Mouse (Mus musculus): ENCODE results near the gene Irgc1. TPM values are rescaled to one million over a fixed set of nuclear protein-coding genes. Genes with fewer than 3 reads are reported as not detected.

Irgc1 gene
- polyA plus RNA-seq, 1 experiment from 2014 or later, result not detected

- H3K4me1 ChIP-seq, result peaks cover 19% of the 10 kb centered on the region
- WGBS, result under 1% methylated on average over 5 of the region's 5 CpGs
- H3K27ac ChIP-seq, result peak overlapping the region; percentile 80
- H3K27me3 ChIP-seq (replicated peaks), result no peaks in the 10 kb centered on the region
- H3K4me3 ChIP-seq, result no peak overlapping the region
- H3K9ac ChIP-seq, result peak overlapping the region; percentile 35; the same call in 1 of the 2 replicates
- peak overlapping the region; percentile 57 for H3K4me2 ChIP-seq (replicated peaks)
- ATAC-seq (ENCODE audit: low FRiP score, low read depth), result peak; percentile 92
- H3K36me3 ChIP-seq, result no peaks in the 10 kb centered on the region
- no peaks in the 10 kb centered on the region for H3K9me3 ChIP-seq
Observed at GRCm38 (mm10) chr7:24391077-24391476, 61.0 kb downstream of the Irgc1 start.

DNA sequence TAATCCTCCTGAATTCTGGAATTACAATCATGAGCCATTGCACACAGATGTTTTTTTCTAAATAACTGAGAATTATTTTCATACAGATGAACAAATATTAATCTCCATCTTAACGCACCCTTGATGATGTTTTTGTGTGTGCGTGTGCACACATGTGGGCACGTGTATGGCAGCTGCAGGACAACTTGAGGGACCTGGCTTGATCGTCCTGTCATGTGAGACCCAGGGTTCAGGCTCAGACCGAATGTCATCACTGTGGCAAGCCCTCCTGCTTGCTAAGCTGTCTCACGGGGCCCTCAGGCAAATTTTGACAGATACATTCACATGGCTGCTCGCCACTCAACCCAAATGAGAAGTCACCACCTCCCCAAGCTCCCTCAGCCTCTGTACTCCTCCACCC, 61.6 kb downstream of the Irgc1 start:
- peak; percentile 43 for ATAC-seq (ENCODE audit: low FRiP score, low read depth)
- Histone ChIP-seq H3K4me2 (replicated peaks) (peak overlapping the region; percentile 57), H3K9ac (no peak overlapping the region), H3K36me3 (no peaks in the 10 kb centered on the region), H3K4me3 (no peak overlapping the region), H3K27me3 (replicated peaks) (no peaks in the 10 kb centered on the region), H3K9me3 (no peaks in the 10 kb centered on the region), H3K4me1 (peaks cover 19% of the 10 kb centered on the region), H3K27ac (peak overlapping the region; percentile 80; the same call in 1 of the 2 replicates)
- WGBS, result 33% methylated on average over 7 of the region's 7 CpGs

DNA sequence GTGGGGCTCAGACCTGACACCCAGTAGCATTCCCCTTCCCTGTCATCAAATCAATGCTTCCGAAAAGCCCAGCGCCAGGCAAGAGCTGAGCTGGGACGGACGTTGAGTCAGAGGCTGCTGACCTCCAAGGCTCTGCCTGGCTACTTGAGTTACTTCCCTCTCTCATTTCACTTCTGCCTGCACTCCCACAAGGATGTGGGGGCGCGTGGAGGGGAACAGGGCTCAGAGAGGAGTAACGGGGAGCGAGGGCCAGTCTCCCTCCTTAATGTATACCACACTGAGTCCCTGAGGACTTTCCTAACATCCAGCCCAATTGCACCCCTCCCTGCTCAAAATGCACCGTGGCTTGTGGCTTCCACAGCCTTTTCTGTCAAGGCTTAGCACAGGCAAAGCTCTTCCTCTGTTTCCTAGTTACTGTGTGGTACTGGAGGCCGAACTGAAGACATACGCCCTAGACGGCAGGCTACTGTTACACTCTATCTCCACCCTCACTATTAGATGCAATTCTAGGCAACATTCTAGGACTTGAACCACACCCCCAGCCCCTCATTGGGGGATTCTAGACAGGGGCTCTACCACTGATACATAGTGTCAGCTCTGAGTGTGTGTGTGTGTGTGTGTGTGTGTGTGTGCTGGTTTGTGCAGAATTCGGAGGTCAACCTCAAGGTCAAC, 62.4 kb downstream of the Irgc1 start:
- no peak overlapping the region for H3K27ac ChIP-seq
- 68% methylated on average over 13 of the region's 13 CpGs for WGBS
- H3K36me3 ChIP-seq, result no peaks in the 10 kb centered on the region
- no peak overlapping the region for H3K4me2 ChIP-seq (replicated peaks)
- no peak for ATAC-seq (ENCODE audit: low FRiP score, low read depth)
- no peak overlapping the region for H3K4me3 ChIP-seq
- H3K9ac ChIP-seq, result no peak overlapping the region
- H3K4me1 ChIP-seq, result peaks cover 19% of the 10 kb centered on the region
- H3K27me3 ChIP-seq (replicated peaks), result 0 out of 2 replicates have a peak, but pooled peaks cover under 1% of the 10 kb centered on the region
- H3K9me3 ChIP-seq, result no peaks in the 10 kb centered on the region

DNA sequence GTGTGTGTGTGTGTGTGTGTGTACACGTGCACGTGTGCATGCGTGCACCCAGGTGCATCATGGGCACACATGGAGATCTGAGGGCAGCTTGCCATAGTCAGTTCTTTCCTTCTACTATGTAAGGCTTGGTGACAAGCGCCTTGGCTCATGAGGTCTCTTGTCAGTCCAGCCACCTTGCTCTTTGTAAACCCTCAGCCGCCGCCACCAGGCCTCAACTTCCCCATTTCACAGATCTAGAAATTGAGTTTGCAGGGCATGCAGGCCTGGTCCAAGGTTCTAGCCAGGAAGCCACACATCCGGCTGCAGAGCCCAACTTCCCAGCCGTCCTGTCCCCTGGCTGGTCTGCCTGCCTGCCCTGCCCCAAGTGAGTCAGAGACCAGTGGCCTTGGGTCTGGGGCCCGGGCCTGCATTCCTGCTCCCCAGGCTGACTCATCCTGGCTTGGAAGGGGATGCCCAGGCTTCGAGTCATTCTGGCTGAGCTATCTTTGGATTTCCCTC, 65.0 kb downstream of the Irgc1 start:
- Histone ChIP-seq H3K9ac (no peak overlapping the region), H3K4me2 (replicated peaks) (no peak overlapping the region), H3K27ac (no peak overlapping the region), H3K27me3 (replicated peaks) (0 out of 2 replicates have a peak, but pooled peaks cover 3% of the 10 kb centered on the region), H3K4me3 (no peak overlapping the region), H3K9me3 (no peaks in the 10 kb centered on the region), H3K4me1 (peaks cover 19% of the 10 kb centered on the region), H3K36me3 (no peaks in the 10 kb centered on the region)
- no peak for ATAC-seq (ENCODE audit: low FRiP score, low read depth)
- WGBS, result 85% methylated on average over 10 of the region's 10 CpGs

GRCm38 (mm10) chr7:24384827-24385226, 67.3 kb downstream of the Irgc1 start:
- peak; percentile 67 for ATAC-seq (ENCODE audit: low FRiP score, low read depth)
- no peak overlapping the region for H3K9ac ChIP-seq
- peaks cover 4% of the 10 kb centered on the region; the same call in 1 of the 2 replicates for H3K4me1 ChIP-seq
- H3K4me3 ChIP-seq, result no peak overlapping the region
- no peaks in the 10 kb centered on the region for H3K9me3 ChIP-seq
- 0 out of 2 replicates have a peak, but pooled peaks cover 3% of the 10 kb centered on the region for H3K27me3 ChIP-seq (replicated peaks)
- no peak overlapping the region for H3K27ac ChIP-seq
- 6% methylated on average over 11 of the region's 11 CpGs for WGBS
- peak overlapping the region; percentile 32; the same call in 1 of the 2 replicates for H3K4me2 ChIP-seq (replicated peaks)
- H3K36me3 ChIP-seq, result no peaks in the 10 kb centered on the region

DNA sequence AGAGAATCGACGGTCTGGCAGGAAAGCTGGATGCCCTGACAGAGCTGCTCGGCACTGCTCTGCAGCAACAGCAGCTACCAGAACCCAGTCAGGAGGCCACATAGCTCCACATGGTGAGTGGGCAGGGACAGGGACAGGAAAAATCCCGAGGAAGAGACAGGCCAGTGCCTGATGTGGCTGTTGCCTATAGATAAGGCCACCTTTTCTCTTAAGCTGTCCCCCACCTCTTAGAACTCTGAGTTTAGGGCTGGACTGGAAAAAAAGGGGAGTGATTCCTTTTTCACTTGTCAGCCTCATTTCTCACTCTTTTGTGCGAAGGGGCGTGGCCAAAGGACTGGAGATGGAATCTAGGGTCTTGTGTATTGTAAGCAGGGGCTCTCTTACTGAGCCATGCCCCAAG, 68.0 kb downstream of the Irgc1 start:
- H3K36me3 ChIP-seq, result no peaks in the 10 kb centered on the region
- 0 out of 2 replicates have a peak, but pooled peaks cover 3% of the 10 kb centered on the region for H3K27me3 ChIP-seq (replicated peaks)
- H3K9ac ChIP-seq, result no peak overlapping the region
- no peaks in the 10 kb centered on the region for H3K9me3 ChIP-seq
- no peak for ATAC-seq (ENCODE audit: low FRiP score, low read depth)
- no peak overlapping the region for H3K27ac ChIP-seq
- H3K4me2 ChIP-seq (replicated peaks), result no peak overlapping the region
- WGBS, result 69% methylated on average over 6 of the region's 6 CpGs
- H3K4me1 ChIP-seq, result peaks cover 4% of the 10 kb centered on the region; the same call in 1 of the 2 replicates
- no peak overlapping the region for H3K4me3 ChIP-seq

DNA sequence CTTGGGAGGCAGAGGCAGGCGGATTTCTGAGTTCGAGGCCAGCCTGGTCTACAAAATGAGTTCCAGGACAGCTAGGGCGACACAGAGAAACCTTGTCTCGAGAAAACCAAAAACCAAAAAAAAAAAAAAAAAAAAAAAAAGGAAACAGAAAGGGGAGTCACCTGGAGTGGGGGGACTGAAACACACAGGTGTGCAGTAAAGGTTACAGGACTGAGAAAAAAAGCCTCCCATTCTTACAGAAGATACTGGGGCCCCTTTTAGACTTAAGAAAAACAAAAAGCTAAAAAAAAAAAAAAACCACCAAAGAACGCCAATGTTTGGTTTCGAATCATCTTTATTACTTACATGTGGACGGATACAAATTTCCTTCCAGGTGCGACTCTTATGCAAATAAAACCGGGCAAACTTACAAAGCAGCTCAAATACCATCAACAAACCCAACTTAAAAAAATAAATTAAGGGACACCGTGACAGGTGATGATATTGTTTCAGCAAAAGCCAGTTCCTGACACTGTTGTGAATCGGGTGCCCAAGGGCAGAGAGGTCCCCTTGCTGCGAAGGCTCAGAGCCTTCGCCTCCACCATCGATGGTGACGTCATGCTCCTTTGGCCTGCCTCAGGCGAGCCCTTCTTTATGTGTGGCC, 69.2 kb downstream of the Irgc1 start:
- no peak overlapping the region for H3K4me2 ChIP-seq (replicated peaks)
- WGBS, result 84% methylated on average over 16 of the region's 16 CpGs
- ATAC-seq (ENCODE audit: low FRiP score, low read depth), result no peak

More for the DNA sequence above, 69.2 kb downstream of the Irgc1 start:
- H3K27me3 ChIP-seq (replicated peaks), result 0 out of 2 replicates have a peak, but pooled peaks cover 3% of the 10 kb centered on the region
- H3K27ac ChIP-seq, result no peak overlapping the region
- H3K4me3 ChIP-seq, result no peak overlapping the region
- peaks cover 4% of the 10 kb centered on the region; the same call in 1 of the 2 replicates for H3K4me1 ChIP-seq
- no peaks in the 10 kb centered on the region for H3K9me3 ChIP-seq
- H3K9ac ChIP-seq, result no peak overlapping the region
- no peaks in the 10 kb centered on the region for H3K36me3 ChIP-seq

Other genes starting within 250 kb of the Irgc1 start
- 8.2 and 8.8 TPM in 2 replicates for gene Zfp111, start 240.9 kb downstream of the Irgc1 start, polyA plus RNA-seq (2016; fragmentation: Nextera tagmentation; extraction: Ambion mirVana)
- 4.3 and 4.4 TPM in 2 replicates for gene Zfp109, start 214.7 kb downstream of the Irgc1 start, polyA plus RNA-seq (2016; fragmentation: Nextera tagmentation; extraction: Ambion mirVana)
- gene Zfp108, start 197.5 kb downstream of the Irgc1 start, polyA plus RNA-seq (2016; fragmentation: Nextera tagmentation; extraction: Ambion mirVana), result 3.3 and 3.7 TPM in 2 replicates
- 7.1 and 7.2 TPM in 2 replicates for gene Zfp93, start 181.9 kb downstream of the Irgc1 start, polyA plus RNA-seq (2016; fragmentation: Nextera tagmentation; extraction: Ambion mirVana)
- gene Zfp61, start 151.1 kb downstream of the Irgc1 start, polyA plus RNA-seq (2016; fragmentation: Nextera tagmentation; extraction: Ambion mirVana), result 41.3 and 43.7 TPM in 2 replicates
- 16.3 and 18.4 TPM in 2 replicates for gene Zfp94, start 135.6 kb downstream of the Irgc1 start, polyA plus RNA-seq (2016; fragmentation: Nextera tagmentation; extraction: Ambion mirVana)
- not detected in 2 replicates for gene Tescl, start 118.4 kb downstream of the Irgc1 start, polyA plus RNA-seq (2016; fragmentation: Nextera tagmentation; extraction: Ambion mirVana)
- not detected in 2 replicates for gene Lypd5, start 103.1 kb downstream of the Irgc1 start, polyA plus RNA-seq (2016; fragmentation: Nextera tagmentation; extraction: Ambion mirVana)
- gene Kcnn4, start 82.0 kb downstream of the Irgc1 start, polyA plus RNA-seq (2016; fragmentation: Nextera tagmentation; extraction: Ambion mirVana), result 1.7 and 2.3 TPM in 2 replicates
- 29.7 and 30.6 TPM in 2 replicates for gene Smg9, start 52.7 kb downstream of the Irgc1 start, polyA plus RNA-seq (2016; fragmentation: Nextera tagmentation; extraction: Ambion mirVana)
- gene Plaur, start 10.2 kb upstream of the Irgc1 start, polyA plus RNA-seq (2016; fragmentation: Nextera tagmentation; extraction: Ambion mirVana), result 1.7 and 2.0 TPM in 2 replicates
- gene Cadm4, start 29.7 kb upstream of the Irgc1 start, polyA plus RNA-seq (2016; fragmentation: Nextera tagmentation; extraction: Ambion mirVana), result 42.8 and 60.0 TPM in 2 replicates
- 172 and 176 TPM in 2 replicates for gene Zfp428, start 54.7 kb upstream of the Irgc1 start, polyA plus RNA-seq (2016; fragmentation: Nextera tagmentation; extraction: Ambion mirVana)
- gene AC161166.1, start 60.2 kb upstream of the Irgc1 start, polyA plus RNA-seq (2016; fragmentation: Nextera tagmentation; extraction: Ambion mirVana), result 1.2 and 1.5 TPM in 2 replicates
- 27.5 and 30.7 TPM in 2 replicates for gene Irgq, start 78.4 kb upstream of the Irgc1 start, polyA plus RNA-seq (2016; fragmentation: Nextera tagmentation; extraction: Ambion mirVana)
- gene Pinlyp, start 93.8 kb upstream of the Irgc1 start, polyA plus RNA-seq (2016; fragmentation: Nextera tagmentation; extraction: Ambion mirVana), result not detected in 2 replicates
- gene Xrcc1, start 94.0 kb upstream of the Irgc1 start, polyA plus RNA-seq (2016; fragmentation: Nextera tagmentation; extraction: Ambion mirVana), result 83.4 and 89.8 TPM in 2 replicates
- 17.2 and 18.7 TPM in 2 replicates for gene Ethe1, start 135.2 kb upstream of the Irgc1 start, polyA plus RNA-seq (2016; fragmentation: Nextera tagmentation; extraction: Ambion mirVana)
- 4.3 and 4.5 TPM in 2 replicates for gene Zfp575, start 135.3 kb upstream of the Irgc1 start, polyA plus RNA-seq (2016; fragmentation: Nextera tagmentation; extraction: Ambion mirVana)
- gene Phldb3, start 158.5 kb upstream of the Irgc1 start, polyA plus RNA-seq (2016; fragmentation: Nextera tagmentation; extraction: Ambion mirVana), result not detected in 2 replicates
- 0.43 and 0.87 TPM in 2 replicates for gene Lypd3, start 184.3 kb upstream of the Irgc1 start, polyA plus RNA-seq (2016; fragmentation: Nextera tagmentation; extraction: Ambion mirVana)
- gene Tex101, start 224.4 kb upstream of the Irgc1 start, polyA plus RNA-seq (2016; fragmentation: Nextera tagmentation; extraction: Ambion mirVana), result not detected in 2 replicates

Measured in neural tube, embryonic 12.5 days (tissue).